Mouse (Mus musculus): Measurements from ENCODE around the gene Rasgef1b. TPM values are rescaled to one million over a fixed set of nuclear protein-coding genes. Genes with fewer than 3 reads are reported as not detected.
A peak's percentile ranks its signal among the peaks of the same experiment; 100 is the strongest.

Gene Rasgef1b
- polyA plus RNA-seq, 1 experiment from 2014 or later = 33.9 TPM

DNA sequence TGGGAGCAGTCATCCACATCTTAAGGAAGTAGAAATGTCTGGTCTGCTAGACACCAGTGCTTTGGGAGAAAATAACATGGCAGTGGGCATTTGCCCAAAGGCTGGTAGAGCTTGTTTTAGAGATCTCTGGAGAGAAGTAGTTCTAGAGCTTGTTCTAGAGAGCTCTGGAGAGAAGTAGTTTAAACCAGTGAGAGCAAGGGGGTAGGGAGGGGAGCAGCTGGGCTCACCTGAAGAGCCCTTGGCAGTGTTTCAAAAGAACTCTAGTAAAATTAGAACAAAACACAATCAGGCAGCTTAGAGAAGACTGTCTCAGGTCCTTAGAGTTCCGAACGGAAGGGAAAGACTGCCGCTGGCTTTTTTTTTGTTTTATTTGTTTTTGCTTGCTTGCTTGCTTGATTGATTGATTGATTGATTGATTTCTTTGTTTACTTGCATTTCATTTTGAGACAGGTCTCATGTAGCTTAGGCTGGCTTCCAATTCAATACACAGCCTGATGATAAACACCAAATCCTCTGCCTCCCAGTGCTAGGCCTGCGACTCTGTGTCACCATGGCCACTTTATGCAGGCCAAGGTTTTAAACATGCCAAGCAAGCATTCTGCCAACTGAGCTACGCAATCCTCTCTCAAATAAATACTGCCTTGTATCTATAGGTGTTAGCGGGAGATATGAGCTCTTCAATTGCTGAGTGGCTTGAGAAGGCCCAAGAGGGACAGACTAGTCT, 466.5 kb downstream of the Rasgef1b start:
- ATAC-seq (peak; percentile 76), DNase-seq (ENCODE audit: low spot score) (peak; percentile 83)
- Histone ChIP-seq H3K27ac (ENCODE audit: low read length) (peak overlapping the region; percentile 23), H3K27me3 (replicated peaks; ENCODE audit: insufficient read depth, low read length) (no peaks in the 10 kb centered on the region), H3K9me3 (ENCODE audit: low read length) (no peaks in the 10 kb centered on the region), H3K9ac (replicated peaks; ENCODE audit: low read depth) (no peak overlapping the region), H3K36me3 (ENCODE audit: insufficient read depth, low read length) (no peaks in the 10 kb centered on the region), H3K4me1 (ENCODE audit: insufficient read depth, low read depth, low read length) (no peaks in the 10 kb centered on the region; the same call in 1 of the 2 replicates), H3K4me3 (ENCODE audit: low read depth, low read length) (no peak overlapping the region), H3K4me2 (replicated peaks; ENCODE audit: low read depth, low read length) (no peak overlapping the region)
- TF ChIP-seq CTCF (IDR thresholded peaks at IDR 0.05) (no peak), EP300 (IDR thresholded peaks at IDR 0.05) (no peak)
- 48% methylated on average over 6 of the region's 6 CpGs for WGBS

DNA sequence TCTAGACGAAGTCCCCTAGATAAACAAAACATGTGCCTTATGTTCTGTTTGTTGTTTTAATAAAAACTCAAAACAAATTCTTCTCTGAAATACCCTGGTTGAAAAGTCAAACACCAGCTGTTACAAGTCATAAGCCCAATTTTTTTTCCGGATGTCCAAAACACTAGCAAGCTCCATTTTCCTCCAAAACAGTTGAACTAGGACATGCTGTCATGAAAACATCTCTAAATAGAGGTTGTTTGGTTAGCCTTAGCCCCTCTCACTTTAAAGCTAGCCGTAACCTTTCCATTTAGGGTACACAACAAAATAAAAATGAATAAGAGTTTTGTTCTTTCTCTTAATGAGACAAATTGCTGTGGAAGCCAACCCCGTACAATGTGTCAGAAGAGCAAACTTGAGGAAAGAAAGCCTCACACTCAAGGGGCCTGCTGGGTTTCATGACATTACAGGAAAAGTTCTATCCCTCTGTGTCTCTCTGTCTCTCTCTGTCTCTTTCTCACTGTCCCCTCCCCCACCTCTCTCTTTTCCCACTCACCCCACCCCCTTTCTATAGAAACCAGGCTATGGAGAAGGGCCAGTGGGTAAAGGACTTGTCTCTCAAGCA, 467.6 kb downstream of the Rasgef1b start:
- DNase-seq (ENCODE audit: low spot score) = peak; percentile 69
- peak; percentile 54 for ATAC-seq
- TF ChIP-seq EP300 (IDR thresholded peaks at IDR 0.05) = peak; percentile 50; the same call in 1 of the 2 replicates
- TF ChIP-seq CTCF (IDR thresholded peaks at IDR 0.05) = no peak
- WGBS = 59% methylated on average over 4 of the region's 4 CpGs
- no peak overlapping the region for H3K4me2 ChIP-seq (replicated peaks; ENCODE audit: low read depth, low read length)
- no peaks in the 10 kb centered on the region for H3K9me3 ChIP-seq (ENCODE audit: low read length)
- H3K36me3 ChIP-seq (ENCODE audit: insufficient read depth, low read length) = no peaks in the 10 kb centered on the region
- H3K27ac ChIP-seq (ENCODE audit: low read length) = peak overlapping the region; percentile 78
- H3K4me1 ChIP-seq (ENCODE audit: insufficient read depth, low read depth, low read length) = no peaks in the 10 kb centered on the region; the same call in 1 of the 2 replicates
- H3K4me3 ChIP-seq (ENCODE audit: low read depth, low read length) = no peak overlapping the region
- no peaks in the 10 kb centered on the region for H3K27me3 ChIP-seq (replicated peaks; ENCODE audit: insufficient read depth, low read length)
- no peak overlapping the region for H3K9ac ChIP-seq (replicated peaks; ENCODE audit: low read depth)

GRCm38 (mm10) chr5:99258003-99258500, 470.8 kb downstream of the Rasgef1b start:
- Histone ChIP-seq H3K4me3 (ENCODE audit: low read depth, low read length) (no peak overlapping the region), H3K36me3 (ENCODE audit: insufficient read depth, low read length) (no peaks in the 10 kb centered on the region), H3K4me2 (replicated peaks; ENCODE audit: low read depth, low read length) (no peak overlapping the region), H3K27me3 (replicated peaks; ENCODE audit: insufficient read depth, low read length) (no peaks in the 10 kb centered on the region), H3K9ac (replicated peaks; ENCODE audit: low read depth) (no peak overlapping the region), H3K27ac (ENCODE audit: low read length) (no peak overlapping the region), H3K4me1 (ENCODE audit: insufficient read depth, low read depth, low read length) (no peaks in the 10 kb centered on the region; the same call in 1 of the 2 replicates), H3K9me3 (ENCODE audit: low read length) (no peaks in the 10 kb centered on the region)
- ATAC-seq (no peak), DNase-seq (ENCODE audit: low spot score) (no peak)
- 78% methylated on average over 4 of the region's 4 CpGs for WGBS
- TF ChIP-seq EP300 (IDR thresholded peaks at IDR 0.05) = no peak
- TF ChIP-seq CTCF (IDR thresholded peaks at IDR 0.05) = no peak

- no peak for TF ChIP-seq EP300 (IDR thresholded peaks at IDR 0.05)
- TF ChIP-seq CTCF (IDR thresholded peaks at IDR 0.05) = peak; percentile 59
- under 1% methylated on average over 69 of the region's 78 CpGs for WGBS
- Histone ChIP-seq H3K27ac (ENCODE audit: low read length) (peak overlapping the region; percentile 98), H3K27me3 (replicated peaks; ENCODE audit: insufficient read depth, low read length) (no peaks in the 10 kb centered on the region), H3K36me3 (ENCODE audit: insufficient read depth, low read length) (no peaks in the 10 kb centered on the region), H3K9ac (replicated peaks; ENCODE audit: low read depth) (peak overlapping the region; percentile 96), H3K9me3 (ENCODE audit: low read length) (no peaks in the 10 kb centered on the region), H3K4me2 (replicated peaks; ENCODE audit: low read depth, low read length) (peak overlapping the region; percentile 82), H3K4me3 (ENCODE audit: low read depth, low read length) (peak overlapping the region; percentile 96), H3K4me1 (ENCODE audit: insufficient read depth, low read depth, low read length) (no peaks in the 10 kb centered on the region)
- DNase-seq (ENCODE audit: low spot score) (peak; percentile 96), ATAC-seq (peak; percentile 94)
These were observed 476.4 kb downstream of the Rasgef1b start for GRCm38 (mm10) chr5:99252203-99253135.

- Histone ChIP-seq H3K27ac (ENCODE audit: low read length) (peak overlapping the region; percentile 98), H3K9ac (replicated peaks; ENCODE audit: low read depth) (peak overlapping the region; percentile 96), H3K4me2 (replicated peaks; ENCODE audit: low read depth, low read length) (peak overlapping the region; percentile 82), H3K9me3 (ENCODE audit: low read length) (no peaks in the 10 kb centered on the region), H3K27me3 (replicated peaks; ENCODE audit: insufficient read depth, low read length) (no peaks in the 10 kb centered on the region), H3K4me1 (ENCODE audit: insufficient read depth, low read depth, low read length) (no peaks in the 10 kb centered on the region), H3K4me3 (ENCODE audit: low read depth, low read length) (peak overlapping the region; percentile 96), H3K36me3 (ENCODE audit: insufficient read depth, low read length) (no peaks in the 10 kb centered on the region)
- TF ChIP-seq CTCF (IDR thresholded peaks at IDR 0.05) (no peak), EP300 (IDR thresholded peaks at IDR 0.05) (peak; percentile 44; the same call in 1 of the 2 replicates)
- ATAC-seq (peak; percentile 15), DNase-seq (ENCODE audit: low spot score) (peak; percentile 76)
- 3% methylated on average over 34 of the region's 34 CpGs for WGBS
These were observed 477.3 kb downstream of the Rasgef1b start for GRCm38 (mm10) chr5:99251379-99252202.

Data from lung, postnatal 0 days (tissue).